15 mouse cellular contexts compared by ENCODE assay signal in genomic region chr16:21209290-21209689, GRCm38 (mm10). TPM values are rescaled to one million over a fixed set of nuclear protein-coding genes. Genes with fewer than 3 reads are reported as not detected.
A peak's percentile ranks its signal among the peaks of the same experiment; 100 is the strongest.
DNase-seq lines count a peak whose midpoint lies in the region; ATAC-seq and TF ChIP-seq lines count a peak whose summit lies in the region.
"Had no signal": no experiment of that assay in that cellular context is flagged by ENCODE, and none has a peak within 500 bp of the region (broad histone marks: within the 10 kb centered on the region; RNA-seq: fewer than 3 reads in every experiment).

No protein-coding gene starts in this region.

- peaks cover 30% of the 10 kb centered on the region for H3K27me3 ChIP-seq in hindbrain, embryonic 10.5 days (ENCODE audit: insufficient read depth, poor library complexity, severe bottlenecking)
- H3K27me3 ChIP-seq in hindbrain, embryonic 14.5 days (ENCODE audit: control insufficient read depth, insufficient read depth, low read length): no peaks in the 10 kb centered on the region
- no peaks in the 10 kb centered on the region for H3K27me3 ChIP-seq in limb, embryonic 12.5 days
- no peaks in the 10 kb centered on the region for H3K27me3 ChIP-seq in stomach, postnatal 0 days (ENCODE audit: control insufficient read depth, insufficient read depth, low read length)
- H3K27me3 ChIP-seq: neural tube, embryonic 13.5 days had no signal

- TF ChIP-seq CTCF in stomach, postnatal 0 days (IDR thresholded peaks at IDR 0.05; ENCODE audit: low read depth): no peak

- no peak for TF ChIP-seq EP300 in stomach, postnatal 0 days (optimal IDR thresholded peaks at IDR 0.05)

- H3K4me1 ChIP-seq in hindbrain, embryonic 10.5 days (replicated peaks): peaks cover 77% of the 10 kb centered on the region
- H3K4me1 ChIP-seq in hindbrain, embryonic 14.5 days (replicated peaks; ENCODE audit: control insufficient read depth, insufficient read depth, low read length): peaks cover 44% of the 10 kb centered on the region
- H3K4me1 ChIP-seq in limb, embryonic 12.5 days (replicated peaks): peaks cover 72% of the 10 kb centered on the region
- peaks cover 24% of the 10 kb centered on the region for H3K4me1 ChIP-seq in stomach, postnatal 0 days (replicated peaks; ENCODE audit: control insufficient read depth, insufficient read depth)

- DNase-seq in hindbrain, embryonic 10.5 days (ENCODE audit: low spot score): no peak
- no peak for DNase-seq in hindbrain, embryonic 14.5 days (ENCODE audit: low spot score)
- DNase-seq in urinary bladder, postnatal 14 days (ENCODE audit: low spot score): peak; percentile 54
- no peak for DNase-seq in urinary bladder, postnatal 10 days (ENCODE audit: low spot score)
- peak; percentile 56 for DNase-seq in stomach, postnatal 0 days (ENCODE audit: low spot score)
- no peak for DNase-seq in adrenal gland, postnatal 14 days
- DNase-seq in thymus, postnatal 14 days: no peak
- DNase-seq: cerebellum, adult 2 months; heart, adult 11 months; right cerebral cortex, adult 18-20 months had no signal

- H3K36me3 ChIP-seq in hindbrain, embryonic 10.5 days: peaks cover 8% of the 10 kb centered on the region
- peaks cover 4% of the 10 kb centered on the region for H3K36me3 ChIP-seq in hindbrain, embryonic 14.5 days (replicated peaks; ENCODE audit: control insufficient read depth, insufficient read depth)
- peaks cover 37% of the 10 kb centered on the region for H3K36me3 ChIP-seq in limb, embryonic 12.5 days
- H3K36me3 ChIP-seq in stomach, postnatal 0 days (ENCODE audit: control insufficient read depth, insufficient read depth, low read length): no peaks in the 10 kb centered on the region; the same call in 1 of the 2 replicates
- H3K36me3 ChIP-seq: liver, embryonic 15.5 days had no signal

- H3K9ac ChIP-seq in hindbrain, embryonic 14.5 days: no peak overlapping the region
- H3K9ac ChIP-seq in limb, embryonic 12.5 days (replicated peaks): 0 out of 2 replicates have a peak overlapping the region, but pooled peaks have one; percentile 9
- H3K9ac ChIP-seq in stomach, postnatal 0 days (ENCODE audit: low read length): 0 out of 2 replicates have a peak overlapping the region, but pooled peaks have one; percentile 13
- H3K9ac ChIP-seq: liver, embryonic 15.5 days had no signal

- H3K9me3 ChIP-seq in hindbrain, embryonic 10.5 days: no peaks in the 10 kb centered on the region
- no peaks in the 10 kb centered on the region for H3K9me3 ChIP-seq in hindbrain, embryonic 14.5 days (ENCODE audit: control insufficient read depth, low read length)
- no peaks in the 10 kb centered on the region for H3K9me3 ChIP-seq in limb, embryonic 12.5 days
- no peaks in the 10 kb centered on the region for H3K9me3 ChIP-seq in stomach, postnatal 0 days (ENCODE audit: control insufficient read depth, low read length)
- H3K9me3 ChIP-seq: liver, embryonic 15.5 days; neural tube, embryonic 13.5 days had no signal

- 87% methylated on average over 3 of the region's 3 CpGs for WGBS in hindbrain, embryonic 10.5 days
- 93% methylated on average over 3 of the region's 3 CpGs for WGBS in hindbrain, embryonic 14.5 days
- 84% methylated on average over 3 of the region's 3 CpGs for WGBS in limb, embryonic 12.5 days
- 75% methylated on average over 3 of the region's 3 CpGs for WGBS in stomach, postnatal 0 days

- 0 out of 2 replicates have a peak overlapping the region, but pooled peaks have one; percentile 87 for H3K27ac ChIP-seq in hindbrain, embryonic 10.5 days
- no peak overlapping the region for H3K27ac ChIP-seq in hindbrain, embryonic 14.5 days
- H3K27ac ChIP-seq in limb, embryonic 12.5 days: peak overlapping the region; percentile 98
- peak overlapping the region; percentile 69 for H3K27ac ChIP-seq in stomach, postnatal 0 days (replicated peaks)
- H3K27ac ChIP-seq: liver, embryonic 15.5 days had no signal

- no peak overlapping the region for H3K4me3 ChIP-seq in hindbrain, embryonic 10.5 days
- no peak overlapping the region for H3K4me3 ChIP-seq in hindbrain, embryonic 14.5 days (replicated peaks; ENCODE audit: low read length)
- 0 out of 2 replicates have a peak overlapping the region, but pooled peaks have one; percentile 99 for H3K4me3 ChIP-seq in limb, embryonic 12.5 days (replicated peaks)
- H3K4me3 ChIP-seq in stomach, postnatal 0 days (ENCODE audit: low read depth, low read length): no peak overlapping the region
- H3K4me3 ChIP-seq: liver, embryonic 15.5 days had no signal

- no peak for ATAC-seq in hindbrain, embryonic 14.5 days (ENCODE audit: low FRiP score)
- ATAC-seq in limb, embryonic 12.5 days (ENCODE audit: insufficient number of reproducible peaks, insufficient read depth, low FRiP score, low TSS enrichment, low read depth): no peak
- no peak for ATAC-seq in stomach, postnatal 0 days (ENCODE audit: low FRiP score, low TSS enrichment)
- ATAC-seq: forebrain, embryonic 16.5 days had no signal

- H3K4me2 ChIP-seq in hindbrain, embryonic 14.5 days (replicated peaks): no peak overlapping the region
- peak overlapping the region; percentile 97 for H3K4me2 ChIP-seq in limb, embryonic 12.5 days
- no peak overlapping the region for H3K4me2 ChIP-seq in stomach, postnatal 0 days (replicated peaks; ENCODE audit: low read depth)
- H3K4me2 ChIP-seq: liver, embryonic 15.5 days had no signal

RNA-seq across cellular contexts. Expression of gene Ephb3, which starts 4.7 kb away (rescaled TPM):
- 16.1 and 17.7 TPM in 2 replicates for polyA plus RNA-seq in hindbrain, embryonic 10.5 days (2016; fragmentation: Nextera tagmentation; extraction: Ambion mirVana)
- 11.8 and 11.9 TPM in 2 replicates for polyA plus RNA-seq in hindbrain, embryonic 14.5 days (2014; fragmentation: Nextera tagmentation; extraction: Ambion mirVana)
- 55.4 and 62.7 TPM in 2 replicates for polyA plus RNA-seq in limb, embryonic 12.5 days (2016; fragmentation: Nextera tagmentation; extraction: Ambion mirVana)
- 15.1 and 16.8 TPM in 2 replicates for polyA plus RNA-seq in stomach, postnatal 0 days (2015; fragmentation: Nextera tagmentation; extraction: Ambion mirVana)
- total RNA-seq in adrenal gland, postnatal 14 days (2021): 2.0 and 2.8 TPM in 2 replicates

RNA-seq across cellular contexts. Expression of gene Teddm3, which starts 55.5 kb away (rescaled TPM):
- not detected in 2 replicates for polyA plus RNA-seq in hindbrain, embryonic 10.5 days (2016; fragmentation: Nextera tagmentation; extraction: Ambion mirVana)
- 0.21 and 0.60 TPM in 2 replicates for polyA plus RNA-seq in hindbrain, embryonic 14.5 days (2014; fragmentation: Nextera tagmentation; extraction: Ambion mirVana)
- polyA plus RNA-seq in limb, embryonic 12.5 days (2016; fragmentation: Nextera tagmentation; extraction: Ambion mirVana): not detected in 2 replicates
- 311 and 332 TPM in 2 replicates for polyA plus RNA-seq in stomach, postnatal 0 days (2015; fragmentation: Nextera tagmentation; extraction: Ambion mirVana)
- total RNA-seq in adrenal gland, postnatal 14 days (2021): not detected in 2 replicates
- polyA plus RNA-seq: cerebellum, adult 2 months; forebrain, embryonic 16.5 days; liver, embryonic 15.5 days; midbrain, embryonic 11.5 days; neural tube, embryonic 13.5 days had no signal

Comparison
In these comparisons a context has a peak if more than half of its experiments do, and no peak if none do; other contexts are left out.
1. DNase-seq: peak in urinary bladder, postnatal 14 days (single experiment) and stomach, postnatal 0 days (single experiment); none in hindbrain, embryonic 10.5 days (single experiment), hindbrain, embryonic 14.5 days (single experiment), urinary bladder, postnatal 10 days (single experiment), adrenal gland, postnatal 14 days (single experiment) and thymus, postnatal 14 days (single experiment).
2. RNA of gene Teddm3, which starts 55.5 kb away (polyA plus RNA-seq): 311 to 332 TPM in stomach, postnatal 0 days; 0.21 to 0.60 TPM in hindbrain, embryonic 14.5 days, not detected in hindbrain, embryonic 10.5 days and not detected in limb, embryonic 12.5 days; every median in the first group is over 100 times any median in the second.